Mouse (Mus musculus): ENCODE measurements around the gene BC037034. TPM values are rescaled to one million over a fixed set of nuclear protein-coding genes. Genes with fewer than 3 reads are reported as not detected.
"Not testable (repeated sequence)": the region's sequence is repeated elsewhere in the genome, so short reads cannot be mapped to it uniquely, and the experiment has no call there.

BC037034 gene
- total RNA-seq, 2 experiments from 2014 or later: 49.2 to 53.9 TPM

DNA sequence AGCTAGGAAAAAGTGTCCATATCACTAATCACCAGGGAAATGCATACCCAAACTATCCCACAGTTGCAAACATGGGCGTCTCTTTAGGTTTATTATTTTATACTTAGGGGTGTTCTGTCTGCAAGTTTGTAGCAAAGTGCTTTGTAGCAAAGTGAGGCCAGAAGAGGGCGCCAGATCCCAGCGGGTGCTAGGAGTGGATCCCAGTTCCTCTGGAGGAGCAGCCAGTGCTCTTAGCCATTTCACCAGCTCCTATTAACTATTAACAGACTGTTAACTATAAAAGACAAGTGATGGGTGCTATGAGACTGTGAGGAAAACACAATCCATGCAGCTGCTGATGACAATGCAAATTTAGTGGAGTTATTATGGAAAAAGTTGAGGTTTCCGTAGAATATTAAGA is 41.7 kb downstream of the BC037034 start:
- peak; percentile 96 for ATAC-seq (ENCODE audit: poor library complexity, severe bottlenecking)

- ATAC-seq (ENCODE audit: poor library complexity, severe bottlenecking): no peak
Measured at GRCm38 (mm10) chr5:138219864-138220263, 44.0 kb downstream of the BC037034 start.

DNA sequence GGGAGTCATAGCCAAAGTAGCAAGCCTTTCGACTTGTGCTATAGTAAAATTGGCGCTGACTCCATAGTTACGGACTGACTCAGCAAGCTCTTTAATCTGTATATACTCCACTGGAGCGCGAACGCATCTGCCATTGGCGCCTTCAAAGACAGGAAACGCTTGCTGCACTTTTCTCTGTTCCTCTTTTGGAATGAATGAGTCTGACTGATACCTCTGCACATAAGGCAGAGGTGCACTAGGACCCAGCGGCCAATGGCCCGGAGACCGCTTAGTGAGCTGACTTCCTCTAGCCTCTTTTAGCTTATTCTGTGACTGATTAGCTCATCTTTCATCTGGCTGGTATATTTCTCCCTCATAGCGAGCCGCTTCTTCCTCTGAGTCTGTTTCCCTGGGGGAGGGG is 47.2 kb downstream of the BC037034 start:
- not testable (repeated sequence) for ATAC-seq (ENCODE audit: poor library complexity, severe bottlenecking)

Other genes with a start within 250 kb of the BC037034 start
- gene Smok3a, start 242.8 kb downstream of the BC037034 start, total RNA-seq (2015): not detected in 2 replicates
- gene Smok3a, start 242.8 kb downstream of the BC037034 start, total RNA-seq (2017): not detected in 2 replicates
- not detected in 2 replicates for gene Smok3b, start 242.6 kb downstream of the BC037034 start, total RNA-seq (2015)
- gene Smok3b, start 242.6 kb downstream of the BC037034 start, total RNA-seq (2017): not detected in 2 replicates
- gene Smok3c, start 210.8 kb downstream of the BC037034 start, total RNA-seq (2015): not detected in 2 replicates
- gene Smok3c, start 210.8 kb downstream of the BC037034 start, total RNA-seq (2017): not detected in 2 replicates
- gene Zkscan1, start 178.9 kb downstream of the BC037034 start, total RNA-seq (2015): 16.1 TPM in 2 replicates
- gene Zkscan1, start 178.9 kb downstream of the BC037034 start, total RNA-seq (2017): 13.1 and 14.2 TPM in 2 replicates
- gene Zscan21, start 147.1 kb downstream of the BC037034 start, total RNA-seq (2015): 10.3 and 12.2 TPM in 2 replicates
- 7.2 and 7.7 TPM in 2 replicates for gene Zscan21, start 147.1 kb downstream of the BC037034 start, total RNA-seq (2017)
- gene Zfp113, start 108.3 kb downstream of the BC037034 start, total RNA-seq (2015): 1.4 and 5.4 TPM in 2 replicates
- gene Zfp113, start 108.3 kb downstream of the BC037034 start, total RNA-seq (2017): 2.0 and 3.5 TPM in 2 replicates
- 115 and 124 TPM in 2 replicates for gene Cops6, start 103.0 kb downstream of the BC037034 start, total RNA-seq (2015)
- gene Cops6, start 103.0 kb downstream of the BC037034 start, total RNA-seq (2017): 34.7 and 37.8 TPM in 2 replicates
- 11.3 and 11.7 TPM in 2 replicates for gene Ap4m1, start 92.0 kb downstream of the BC037034 start, total RNA-seq (2015)
- gene Ap4m1, start 92.0 kb downstream of the BC037034 start, total RNA-seq (2017): 23.5 and 28.5 TPM in 2 replicates
- 114 and 128 TPM in 2 replicates for gene Mcm7, start 91.6 kb downstream of the BC037034 start, total RNA-seq (2015)
- 184 and 191 TPM in 2 replicates for gene Mcm7, start 91.6 kb downstream of the BC037034 start, total RNA-seq (2017)
- 23.4 and 25.6 TPM in 2 replicates for gene Taf6, start 76.6 kb downstream of the BC037034 start, total RNA-seq (2015)
- gene Taf6, start 76.6 kb downstream of the BC037034 start, total RNA-seq (2017): 28.5 and 41.1 TPM in 2 replicates
- gene Cnpy4, start 76.5 kb downstream of the BC037034 start, total RNA-seq (2015): 24.0 and 25.5 TPM in 2 replicates
- 41.7 and 48.3 TPM in 2 replicates for gene Cnpy4, start 76.5 kb downstream of the BC037034 start, total RNA-seq (2017)
- 5.3 and 6.5 TPM in 2 replicates for gene Mblac1, start 69.7 kb downstream of the BC037034 start, total RNA-seq (2015)
- gene Mblac1, start 69.7 kb downstream of the BC037034 start, total RNA-seq (2017): 4.6 and 5.8 TPM in 2 replicates
- 0.87 and 1.2 TPM in 2 replicates for gene Nxpe5, start 38.1 kb downstream of the BC037034 start, total RNA-seq (2015)
- gene Nxpe5, start 38.1 kb downstream of the BC037034 start, total RNA-seq (2017): 1.4 and 2.0 TPM in 2 replicates
- 187 and 189 TPM in 2 replicates for gene Lamtor4, start 8.6 kb downstream of the BC037034 start, total RNA-seq (2015)
- 97.6 and 122 TPM in 2 replicates for gene Lamtor4, start 8.6 kb downstream of the BC037034 start, total RNA-seq (2017)
- not detected in 2 replicates for gene Gal3st4, start 8.8 kb upstream of the BC037034 start, total RNA-seq (2015)
- not detected in 2 replicates for gene Gal3st4, start 8.8 kb upstream of the BC037034 start, total RNA-seq (2017)
- not detected in 2 replicates for gene Gm43720, start 15.9 kb upstream of the BC037034 start, total RNA-seq (2015)
- not detected in 2 replicates for gene Gm43720, start 15.9 kb upstream of the BC037034 start, total RNA-seq (2017)
- gene Gpc2, start 16.0 kb upstream of the BC037034 start, total RNA-seq (2015): 0.25 and 1.3 TPM in 2 replicates
- 3.1 and 3.6 TPM in 2 replicates for gene Gpc2, start 16.0 kb upstream of the BC037034 start, total RNA-seq (2017)
- 11.6 and 14.8 TPM in 2 replicates for gene Stag3, start 16.2 kb upstream of the BC037034 start, total RNA-seq (2015)
- gene Stag3, start 16.2 kb upstream of the BC037034 start, total RNA-seq (2017): 12.5 and 26.0 TPM in 2 replicates
- gene Pvrig, start 77.9 kb upstream of the BC037034 start, total RNA-seq (2015): 0.50 TPM in 1 of 2 replicates, not detected in the other
- gene Pvrig, start 77.9 kb upstream of the BC037034 start, total RNA-seq (2017): 0.11 TPM in 1 of 2 replicates, not detected in the other
- gene Zfp157, start 177.4 kb upstream of the BC037034 start, total RNA-seq (2015): 9.1 and 15.3 TPM in 2 replicates
- 10.8 and 11.1 TPM in 2 replicates for gene Zfp157, start 177.4 kb upstream of the BC037034 start, total RNA-seq (2017)

Measured in megakaryocyte, adult 5-6 weeks (primary cell).